Mouse (Mus musculus) left cerebral cortex, postnatal 36 days (tissue): Measurements from ENCODE around the gene Megf11. TPM values are rescaled to one million over a fixed set of nuclear protein-coding genes. Genes with fewer than 3 reads are reported as not detected.
A peak's percentile ranks its signal among the peaks of the same experiment; 100 is the strongest.

Experiments
- DNase-seq, 2 experiments: peaks; one replicate each; pipeline ENCODE4 v3.0.0; 2021 to 2022; ENCODE audit warnings: low spot score in 2 of 2, mixed read lengths in 1 of 2
- intact Hi-C: fragments of 180-260 bp; cut with DNase I; formaldehyde crosslinking; loops from one replicate; pipeline ENCODE4 v1.15.1; 2025
- total RNA-seq, 2 experiments: library from RNA; stranded (reverse); gene quantifications; 2 replicates each; pipeline ENCODE4 v1.2.3; 2021

Gene Megf11
- total RNA-seq, 2 experiments from 2014 or later = 12.6 to 14.6 TPM

GRCm38 (mm10) chr9:64503996-64504395, 118.6 kb downstream of the Megf11 start:
- DNase-seq = no peak
- intact Hi-C loops = loop anchor here (10.0 kb wide), 1 partner anchor 109 kb away; no protein-coding TSS in a partner anchor

- intact Hi-C loops = loop anchor here (10.0 kb wide), 1 partner anchor 110 kb away; no protein-coding TSS in a partner anchor
- DNase-seq = no peak
Measured at GRCm38 (mm10) chr9:64504456-64504855, 119.0 kb downstream of the Megf11 start.

- intact Hi-C loops = loop anchor here (10.0 kb wide), 1 partner anchor 110 kb away; no protein-coding TSS in a partner anchor
- DNase-seq = no peak
Measured at GRCm38 (mm10) chr9:64504921-64505320, 119.5 kb downstream of the Megf11 start.

- DNase-seq = no peak
- intact Hi-C loops = loop anchor here (10.0 kb wide), 1 partner anchor 112 kb away; no protein-coding TSS in a partner anchor
Measured at GRCm38 (mm10) chr9:64506440-64507206, 121.2 kb downstream of the Megf11 start.

- DNase-seq = no peak
- intact Hi-C loops = loop anchor here (10.0 kb wide), 1 partner anchor 112 kb away; no protein-coding TSS in a partner anchor
Measured at GRCm38 (mm10) chr9:64507207-64507517, 121.7 kb downstream of the Megf11 start.

- no peak for DNase-seq
Measured at GRCm38 (mm10) chr9:64507995-64508394, 122.6 kb downstream of the Megf11 start.

GRCm38 (mm10) chr9:64514826-64515225, 129.4 kb downstream of the Megf11 start:
- intact Hi-C loops = no loop called here

More at GRCm38 (mm10) chr9:64507995-64508394, 122.6 kb downstream of the Megf11 start:
- intact Hi-C loops = loop anchor here (10.0 kb wide), 1 partner anchor 113 kb away; no protein-coding TSS in a partner anchor

GRCm38 (mm10) chr9:64519921-64520746, 134.7 kb downstream of the Megf11 start:
- DNase-seq = no peak
- intact Hi-C loops = no loop called here

More at GRCm38 (mm10) chr9:64514826-64515225, 129.4 kb downstream of the Megf11 start:
- no peak for DNase-seq

- intact Hi-C loops = no loop called here
- DNase-seq = no peak
Measured at GRCm38 (mm10) chr9:64520747-64521283, 135.4 kb downstream of the Megf11 start.

GRCm38 (mm10) chr9:64523264-64524045, 138.0 kb downstream of the Megf11 start:
- intact Hi-C loops = no loop called here
- DNase-seq = no peak

- peak; percentile 62 to 64 for DNase-seq
- intact Hi-C loops = loop anchor here (5.0 kb wide), 1 partner anchor 131 kb away; no protein-coding TSS in a partner anchor
Measured at GRCm38 (mm10) chr9:64528061-64528460, 142.6 kb downstream of the Megf11 start.

GRCm38 (mm10) chr9:64528595-64528994, 143.2 kb downstream of the Megf11 start:
- DNase-seq = peak; percentile 12 to 34
- intact Hi-C loops = loop anchor here (5.0 kb wide), 1 partner anchor 131 kb away; no protein-coding TSS in a partner anchor

- intact Hi-C loops = no loop called here
- no peak for DNase-seq
Measured at GRCm38 (mm10) chr9:64531935-64532334, 146.5 kb downstream of the Megf11 start.

GRCm38 (mm10) chr9:64532711-64533242, 147.4 kb downstream of the Megf11 start:
- DNase-seq = no peak

GRCm38 (mm10) chr9:64533488-64534119, 148.2 kb downstream of the Megf11 start:
- DNase-seq = no peak
- intact Hi-C loops = no loop called here

More at GRCm38 (mm10) chr9:64532711-64533242, 147.4 kb downstream of the Megf11 start:
- intact Hi-C loops = no loop called here

GRCm38 (mm10) chr9:64534313-64534712, 148.9 kb downstream of the Megf11 start:
- intact Hi-C loops = no loop called here
- DNase-seq = no peak

- DNase-seq = no peak
- intact Hi-C loops = no loop called here
Measured at GRCm38 (mm10) chr9:64534856-64535539, 149.6 kb downstream of the Megf11 start.

GRCm38 (mm10) chr9:64537821-64538220, 152.4 kb downstream of the Megf11 start:
- intact Hi-C loops = no loop called here
- DNase-seq = no peak
